Mouse (Mus musculus) G1E (cell line): ENCODE results near the gene Tbp. TPM values are rescaled to one million over a fixed set of nuclear protein-coding genes. Genes with fewer than 3 reads are reported as not detected.
"Not testable (repeated sequence)": the region's sequence is repeated elsewhere in the genome, so short reads cannot be mapped to it uniquely, and the experiment has no call there.

Experiments used
- ATAC-seq: 2 replicates; pipeline ENCODE4 v1.8.0; 2016; ENCODE audit warnings: mild to moderate bottlenecking; ENCODE audit not compliant: insufficient number of reproducible peaks, poor library complexity, low FRiP score, severe bottlenecking; ENCODE audit errors: extremely low read depth
- DNase-seq: peaks from one replicate; pipeline ENCODE4 v3.0.0; 2012; ENCODE audit warnings: low spot score
- H3K27me3 ChIP-seq: 2 replicates; pipeline ENCODE4 v1.6.1; 2012; ENCODE audit warnings: mild to moderate bottlenecking, low read length, inconsistent platforms; ENCODE audit not compliant: insufficient read depth
- H3K36me3 ChIP-seq: replicated peaks from 2 replicates; pipeline ENCODE3; 2012; ENCODE audit warnings: mild to moderate bottlenecking, inconsistent platforms
- H3K4me1 ChIP-seq: 2 replicates; pipeline ENCODE4 v1.6.1; 2012; ENCODE audit warnings: low read depth, low read length, inconsistent platforms, mixed read lengths; ENCODE audit not compliant: insufficient read depth
- H3K4me3 ChIP-seq: 2 replicates; pipeline ENCODE4 v1.5.1; 2012; ENCODE audit warnings: low read depth, mild to moderate bottlenecking, inconsistent platforms, low read length, moderate library complexity, mixed read lengths
- H3K9me3 ChIP-seq: replicated peaks from 2 replicates; pipeline ENCODE4 v1.6.1; 2012; ENCODE audit warnings: inconsistent platforms
- CTCF ChIP-seq: IDR thresholded peaks from 2 replicates; pipeline ENCODE4 v1.5.1; 2012; ENCODE audit warnings: low read depth, low read length, inconsistent platforms, mixed read lengths
- GATA1 ChIP-seq: IDR thresholded peaks from 2 replicates; pipeline ENCODE4 v1.6.1; 2012; ENCODE audit warnings: borderline replicate concordance, low read length, inconsistent platforms, mixed read lengths
- GATA2 ChIP-seq: IDR thresholded peaks from 2 replicates; pipeline ENCODE4 v1.6.1; 2012; ENCODE audit warnings: low read depth, low read length, inconsistent platforms, borderline replicate concordance
- POLR2AphosphoS5 ChIP-seq: IDR thresholded peaks from 2 replicates; pipeline ENCODE4 v1.6.1; 2012; ENCODE audit warnings: low read depth, low read length, inconsistent platforms; ENCODE audit not compliant: insufficient replicate concordance
- TAL1 ChIP-seq: conservative IDR thresholded peaks from 2 replicates; pipeline ENCODE4 v1.6.1; 2012; ENCODE audit warnings: low read depth, low read length, inconsistent platforms, mixed read lengths
- polyA plus RNA-seq: library from polyadenylated mRNA; stranded (reverse); fragments of >175 nt; gene quantifications from 2 replicates; pipeline ENCODE4 v1.2.3, GENCODE M21; 2012
- total RNA-seq, 2 experiments: library from RNA; stranded (forward) in 1 of 2; stranded (reverse) in 1 of 2; fragments of 200-1000 nt in 1 of 2; fragments of >200 nt in 1 of 2; fragmentation: Nextera tagmentation in 1 of 2; gene quantifications; 2 replicates each; pipeline ENCODE4 v1.2.3; 2014 to 2017

The Tbp gene
- total and polyA plus RNA-seq, 3 experiments, result 9.8 to 176 (median 66.5) TPM

- peaks cover 20% of the 10 kb centered on the region for H3K36me3 ChIP-seq
- peaks cover 2% of the 10 kb centered on the region; the same call in 1 of the 2 replicates for H3K27me3 ChIP-seq
- ATAC-seq (no peak), DNase-seq (no peak)
- H3K9me3 ChIP-seq, result no peaks in the 10 kb centered on the region
- TF ChIP-seq GATA2, result no peak
- TF ChIP-seq CTCF, result 0 out of 2 replicates have a peak, but pooled peaks have one; percentile 12
- no peak overlapping the region for H3K4me3 ChIP-seq
- peaks cover 26% of the 10 kb centered on the region for H3K4me1 ChIP-seq
These were observed 30.5 kb downstream of the Tbp start for GRCm38 (mm10) chr17:15530141-15530540.

- H3K9me3 ChIP-seq, result no peaks in the 10 kb centered on the region
- no peak overlapping the region for H3K4me3 ChIP-seq
- no peaks in the 10 kb centered on the region for H3K36me3 ChIP-seq
- DNase-seq (no peak), ATAC-seq (no peak)
- H3K27me3 ChIP-seq, result peaks cover 26% of the 10 kb centered on the region
- no peak for TF ChIP-seq CTCF
- H3K4me1 ChIP-seq, result peaks cover 7% of the 10 kb centered on the region; the same call in 1 of the 2 replicates
These were observed 35.6 kb downstream of the Tbp start for GRCm38 (mm10) chr17:15535162-15535800.

- TF ChIP-seq CTCF, result no peak
- no peak for TF ChIP-seq GATA2
- TF ChIP-seq GATA1, result no peak
- no peak for TF ChIP-seq POLR2AphosphoS5
- TF ChIP-seq TAL1, result no peak
- peaks cover 30% of the 10 kb centered on the region for H3K27me3 ChIP-seq
- H3K4me3 ChIP-seq, result no peak overlapping the region; the same call in 1 of the 2 replicates
- peaks cover 7% of the 10 kb centered on the region; the same call in 1 of the 2 replicates for H3K4me1 ChIP-seq
- no peaks in the 10 kb centered on the region for H3K36me3 ChIP-seq
- DNase-seq (no peak), ATAC-seq (no peak)
- no peaks in the 10 kb centered on the region for H3K9me3 ChIP-seq
These were observed 36.3 kb downstream of the Tbp start for GRCm38 (mm10) chr17:15535943-15536342.

GRCm38 (mm10) chr17:15536457-15536904 is 36.8 kb downstream of the Tbp start:
- H3K4me1 ChIP-seq, result peaks cover 7% of the 10 kb centered on the region; the same call in 1 of the 2 replicates
- H3K36me3 ChIP-seq, result no peaks in the 10 kb centered on the region
- H3K27me3 ChIP-seq, result peaks cover 30% of the 10 kb centered on the region
- ATAC-seq (no peak), DNase-seq (no peak)
- H3K9me3 ChIP-seq, result no peaks in the 10 kb centered on the region
- TF ChIP-seq TAL1 (no peak), GATA2 (no peak), POLR2AphosphoS5 (no peak), CTCF (no peak), GATA1 (no peak)
- peak overlapping the region; percentile 58; the same call in 1 of the 2 replicates for H3K4me3 ChIP-seq

GRCm38 (mm10) chr17:15540309-15540708 is 40.6 kb downstream of the Tbp start:
- TF ChIP-seq GATA1 (no peak), CTCF (no peak), POLR2AphosphoS5 (no peak), GATA2 (no peak), TAL1 (no peak)
- H3K27me3 ChIP-seq, result peaks cover 25% of the 10 kb centered on the region

GRCm38 (mm10) chr17:15543868-15544267 is 44.2 kb downstream of the Tbp start:
- not testable (repeated sequence) for H3K9me3 ChIP-seq, H3K27me3 ChIP-seq, H3K4me1 ChIP-seq, H3K36me3 ChIP-seq, ATAC-seq, DNase-seq, H3K4me3 ChIP-seq

More at GRCm38 (mm10) chr17:15540309-15540708, 40.6 kb downstream of the Tbp start:
- H3K36me3 ChIP-seq, result no peaks in the 10 kb centered on the region
- DNase-seq, result no peak
- H3K4me1 ChIP-seq, result peaks cover 7% of the 10 kb centered on the region; the same call in 1 of the 2 replicates
- H3K4me3 ChIP-seq, result no peak overlapping the region
- no peak for ATAC-seq
- H3K9me3 ChIP-seq, result peaks cover 2% of the 10 kb centered on the region; the same call in 1 of the 2 replicates

GRCm38 (mm10) chr17:15546440-15546839 is 46.8 kb downstream of the Tbp start:
- ATAC-seq, result no peak
- DNase-seq, result no peak

More at GRCm38 (mm10) chr17:15546440-15546839, 46.8 kb downstream of the Tbp start:
- Histone ChIP-seq H3K4me1 (no peaks in the 10 kb centered on the region), H3K36me3 (no peaks in the 10 kb centered on the region), H3K4me3 (no peak overlapping the region), H3K9me3 (peaks cover 2% of the 10 kb centered on the region; the same call in 1 of the 2 replicates), H3K27me3 (no peaks in the 10 kb centered on the region)
- TF ChIP-seq GATA2 (no peak), CTCF (no peak)
